Mouse (Mus musculus): ENCODE data around the gene Trank1. TPM values are rescaled to one million over a fixed set of nuclear protein-coding genes. Genes with fewer than 3 reads are reported as not detected.

Trank1 gene
- polyA plus RNA-seq, 1 experiment from 2014 or later = 12.5 TPM

- Histone ChIP-seq H3K4me2 (ENCODE audit: low read length) (no peak overlapping the region), H3K9ac (replicated peaks; ENCODE audit: low read depth, low read length) (no peak overlapping the region), H3K9me3 (ENCODE audit: control insufficient read depth, low read length) (no peaks in the 10 kb centered on the region), H3K4me3 (replicated peaks; ENCODE audit: low read length) (no peak overlapping the region), H3K27me3 (replicated peaks; ENCODE audit: control insufficient read depth, insufficient read depth, low read length) (no peaks in the 10 kb centered on the region), H3K36me3 (ENCODE audit: control insufficient read depth, insufficient read depth) (no peaks in the 10 kb centered on the region), H3K27ac (ENCODE audit: low read length) (no peak overlapping the region), H3K4me1 (replicated peaks; ENCODE audit: control insufficient read depth, insufficient read depth, low read length) (no peaks in the 10 kb centered on the region)
- WGBS = 95% methylated on average over 6 of the region's 6 CpGs
- ATAC-seq = no peak
These were observed 16.6 kb upstream of the Trank1 start for GRCm38 (mm10) chr9:111294911-111295310.

GRCm38 (mm10) chr9:111295323-111295722 is 16.2 kb upstream of the Trank1 start:
- Histone ChIP-seq H3K4me3 (replicated peaks; ENCODE audit: low read length) (no peak overlapping the region), H3K4me1 (replicated peaks; ENCODE audit: control insufficient read depth, insufficient read depth, low read length) (no peaks in the 10 kb centered on the region), H3K27me3 (replicated peaks; ENCODE audit: control insufficient read depth, insufficient read depth, low read length) (no peaks in the 10 kb centered on the region), H3K36me3 (ENCODE audit: control insufficient read depth, insufficient read depth) (no peaks in the 10 kb centered on the region), H3K9ac (replicated peaks; ENCODE audit: low read depth, low read length) (no peak overlapping the region), H3K9me3 (ENCODE audit: control insufficient read depth, low read length) (no peaks in the 10 kb centered on the region), H3K4me2 (ENCODE audit: low read length) (no peak overlapping the region), H3K27ac (ENCODE audit: low read length) (no peak overlapping the region)
- WGBS = 65% methylated on average over 2 of the region's 2 CpGs
- no peak for ATAC-seq

GRCm38 (mm10) chr9:111296433-111296832 is 15.1 kb upstream of the Trank1 start:
- Histone ChIP-seq H3K4me2 (ENCODE audit: low read length) (no peak overlapping the region), H3K27ac (ENCODE audit: low read length) (no peak overlapping the region), H3K4me1 (replicated peaks; ENCODE audit: control insufficient read depth, insufficient read depth, low read length) (no peaks in the 10 kb centered on the region), H3K27me3 (replicated peaks; ENCODE audit: control insufficient read depth, insufficient read depth, low read length) (no peaks in the 10 kb centered on the region), H3K9me3 (ENCODE audit: control insufficient read depth, low read length) (no peaks in the 10 kb centered on the region), H3K9ac (replicated peaks; ENCODE audit: low read depth, low read length) (no peak overlapping the region), H3K4me3 (replicated peaks; ENCODE audit: low read length) (no peak overlapping the region), H3K36me3 (ENCODE audit: control insufficient read depth, insufficient read depth) (no peaks in the 10 kb centered on the region)
- no peak for ATAC-seq
- 73% methylated on average over 7 of the region's 7 CpGs for WGBS

- no peak overlapping the region for H3K27ac ChIP-seq (ENCODE audit: low read length)
- ATAC-seq = no peak
- H3K4me3 ChIP-seq (replicated peaks; ENCODE audit: low read length) = no peak overlapping the region
- H3K27me3 ChIP-seq (replicated peaks; ENCODE audit: control insufficient read depth, insufficient read depth, low read length) = no peaks in the 10 kb centered on the region
- WGBS = 87% methylated on average over 2 of the region's 2 CpGs
- H3K9ac ChIP-seq (replicated peaks; ENCODE audit: low read depth, low read length) = no peak overlapping the region
- H3K36me3 ChIP-seq (ENCODE audit: control insufficient read depth, insufficient read depth) = no peaks in the 10 kb centered on the region
- no peaks in the 10 kb centered on the region for H3K4me1 ChIP-seq (replicated peaks; ENCODE audit: control insufficient read depth, insufficient read depth, low read length)
- no peaks in the 10 kb centered on the region for H3K9me3 ChIP-seq (ENCODE audit: control insufficient read depth, low read length)
- H3K4me2 ChIP-seq (ENCODE audit: low read length) = no peak overlapping the region
These were observed 12.9 kb upstream of the Trank1 start for GRCm38 (mm10) chr9:111298606-111299005.

- Histone ChIP-seq H3K4me2 (ENCODE audit: low read length) (no peak overlapping the region), H3K27me3 (replicated peaks; ENCODE audit: control insufficient read depth, insufficient read depth, low read length) (no peaks in the 10 kb centered on the region), H3K36me3 (ENCODE audit: control insufficient read depth, insufficient read depth) (no peaks in the 10 kb centered on the region), H3K4me3 (replicated peaks; ENCODE audit: low read length) (no peak overlapping the region), H3K9me3 (ENCODE audit: control insufficient read depth, low read length) (no peaks in the 10 kb centered on the region), H3K4me1 (replicated peaks; ENCODE audit: control insufficient read depth, insufficient read depth, low read length) (no peaks in the 10 kb centered on the region), H3K27ac (ENCODE audit: low read length) (no peak overlapping the region), H3K9ac (replicated peaks; ENCODE audit: low read depth, low read length) (no peak overlapping the region)
- ATAC-seq = no peak
- WGBS = 53% methylated on average over 12 of the region's 12 CpGs
These were observed 9.2 kb upstream of the Trank1 start for GRCm38 (mm10) chr9:111302196-111302831.

- H3K27ac ChIP-seq (ENCODE audit: low read length) = no peak overlapping the region
- H3K4me1 ChIP-seq (replicated peaks; ENCODE audit: control insufficient read depth, insufficient read depth, low read length) = no peaks in the 10 kb centered on the region
- no peaks in the 10 kb centered on the region for H3K27me3 ChIP-seq (replicated peaks; ENCODE audit: control insufficient read depth, insufficient read depth, low read length)
- H3K4me3 ChIP-seq (replicated peaks; ENCODE audit: low read length) = no peak overlapping the region
- 94% methylated on average over 6 of the region's 6 CpGs for WGBS
- no peaks in the 10 kb centered on the region for H3K36me3 ChIP-seq (ENCODE audit: control insufficient read depth, insufficient read depth)
- no peak overlapping the region for H3K4me2 ChIP-seq (ENCODE audit: low read length)
- H3K9me3 ChIP-seq (ENCODE audit: control insufficient read depth, low read length) = no peaks in the 10 kb centered on the region
- no peak overlapping the region for H3K9ac ChIP-seq (replicated peaks; ENCODE audit: low read depth, low read length)
- ATAC-seq = no peak
These were observed 7.5 kb upstream of the Trank1 start for GRCm38 (mm10) chr9:111304036-111304435.

GRCm38 (mm10) chr9:111306142-111306541 is 5.4 kb upstream of the Trank1 start:
- no peak overlapping the region for H3K9ac ChIP-seq (replicated peaks; ENCODE audit: low read depth, low read length)
- ATAC-seq = no peak
- H3K36me3 ChIP-seq (ENCODE audit: control insufficient read depth, insufficient read depth) = no peaks in the 10 kb centered on the region
- no peaks in the 10 kb centered on the region for H3K4me1 ChIP-seq (replicated peaks; ENCODE audit: control insufficient read depth, insufficient read depth, low read length)
- peaks cover 18% of the 10 kb centered on the region for H3K27me3 ChIP-seq (replicated peaks; ENCODE audit: control insufficient read depth, insufficient read depth, low read length)
- no peaks in the 10 kb centered on the region; the same call in 1 of the 2 replicates for H3K9me3 ChIP-seq (ENCODE audit: control insufficient read depth, low read length)
- 86% methylated on average over 7 of the region's 7 CpGs for whole genome bisulfite sequencing
- no peak overlapping the region for H3K4me3 ChIP-seq (replicated peaks; ENCODE audit: low read length)
- H3K4me2 ChIP-seq (ENCODE audit: low read length) = no peak overlapping the region
- H3K27ac ChIP-seq (ENCODE audit: low read length) = no peak overlapping the region

- no peaks in the 10 kb centered on the region; the same call in 1 of the 2 replicates for H3K9me3 ChIP-seq (ENCODE audit: control insufficient read depth, low read length)
- no peaks in the 10 kb centered on the region for H3K36me3 ChIP-seq (ENCODE audit: control insufficient read depth, insufficient read depth)
- peak; percentile 60 for ATAC-seq
- H3K9ac ChIP-seq (replicated peaks; ENCODE audit: low read depth, low read length) = peak overlapping the region; percentile 61
- H3K4me3 ChIP-seq (replicated peaks; ENCODE audit: low read length) = peak overlapping the region; percentile 58
- no peak overlapping the region for H3K27ac ChIP-seq (ENCODE audit: low read length)
- H3K4me1 ChIP-seq (replicated peaks; ENCODE audit: control insufficient read depth, insufficient read depth, low read length) = peaks cover 15% of the 10 kb centered on the region
- WGBS = 2% methylated on average over 71 of the region's 98 CpGs
- H3K27me3 ChIP-seq (replicated peaks; ENCODE audit: control insufficient read depth, insufficient read depth, low read length) = peaks cover 37% of the 10 kb centered on the region
- H3K4me2 ChIP-seq (ENCODE audit: low read length) = peak overlapping the region; percentile 83
These were observed 403 bp downstream of the Trank1 start for GRCm38 (mm10) chr9:111311843-111312441.

- peaks cover 37% of the 10 kb centered on the region for H3K27me3 ChIP-seq (replicated peaks; ENCODE audit: control insufficient read depth, insufficient read depth, low read length)
- peak; percentile 62 for ATAC-seq
- peak overlapping the region; percentile 61 for H3K9ac ChIP-seq (replicated peaks; ENCODE audit: low read depth, low read length)
- H3K9me3 ChIP-seq (ENCODE audit: control insufficient read depth, low read length) = no peaks in the 10 kb centered on the region; the same call in 1 of the 2 replicates
- peak overlapping the region; percentile 58 for H3K4me3 ChIP-seq (replicated peaks; ENCODE audit: low read length)
- no peak overlapping the region for H3K27ac ChIP-seq (ENCODE audit: low read length)
- under 1% methylated on average over 36 of the region's 59 CpGs for WGBS
- peaks cover 15% of the 10 kb centered on the region for H3K4me1 ChIP-seq (replicated peaks; ENCODE audit: control insufficient read depth, insufficient read depth, low read length)
- H3K4me2 ChIP-seq (ENCODE audit: low read length) = peak overlapping the region; percentile 83
- H3K36me3 ChIP-seq (ENCODE audit: control insufficient read depth, insufficient read depth) = no peaks in the 10 kb centered on the region
These were observed 1.1 kb downstream of the Trank1 start for GRCm38 (mm10) chr9:111312442-111313141.
